Mouse (Mus musculus) spleen, adult 2 months (tissue): ENCODE measurements around the gene Ptcd2.

Experiments used
- CTCF ChIP-seq: fragments of 200-500 bp; IDR thresholded peaks from 2 replicates; pipeline ENCODE4 v1.5.1; 2011; ENCODE audit warnings: mild to moderate bottlenecking, inconsistent platforms; ENCODE audit not compliant: insufficient read depth, insufficient read length, insufficient replicate concordance; ENCODE audit errors: extremely low read depth
- POLR2A ChIP-seq: fragments of 200-500 bp; IDR thresholded peaks from 2 replicates; pipeline ENCODE4 v1.6.1; 2011; ENCODE audit warnings: low read depth, low read length, inconsistent platforms

- TF ChIP-seq CTCF (no peak), POLR2A (no peak)
These were observed 12.1 kb upstream of the Ptcd2 start for GRCm38 (mm10) chr13:99356428-99357265.
